Mouse (Mus musculus): ENCODE data around the gene Irak1bp1. TPM values are rescaled to one million over a fixed set of nuclear protein-coding genes. Genes with fewer than 3 reads are reported as not detected.

The Irak1bp1 gene
- total RNA-seq (2021): 10 to 100 TPM; 20.8 to 22.3 TPM
- long read RNA-seq, experiment 1, transcript Irak1bp1-202 (4 exons, 2,158 nt): major isoform, 16 of 18 reads
- long read RNA-seq, experiment 1, partial matches to known transcripts: 0 of 18 reads
- long read RNA-seq, experiment 1, other reads (novel, unspliced or antisense): 2 of 18 reads
- long read RNA-seq, experiment 2, transcript Irak1bp1-202 (4 exons, 2,158 nt): major isoform, 21 of 26 reads
- long read RNA-seq, experiment 2, partial matches to known transcripts: 1 of 26 reads
- long read RNA-seq, experiment 2, other reads (novel, unspliced or antisense): 4 of 26 reads

GRCm38 (mm10) chr9:82829007-82829689, at the start of gene Irak1bp1:
Gene Irak1bp1, plus strand, starts transcription at chr9:82829540.
- DNase-seq (ENCODE audit: low spot score in 2 of 2): no peak
- Histone ChIP-seq H3K4me3 (peak within 1 kb of the TSS; percentile 93), H3K27ac (peak within 1 kb of the TSS; percentile 99)
- no peak for TF ChIP-seq CTCF (conservative IDR thresholded peaks at IDR 0.05)

GRCm38 (mm10) chr9:82788375-82788774, 41.0 kb upstream of the Irak1bp1 start:
- Histone ChIP-seq H3K27ac (no peak overlapping the region), H3K4me3 (no peak overlapping the region)
- DNase-seq (ENCODE audit: low spot score in 2 of 2): no peak
- TF ChIP-seq CTCF (conservative IDR thresholded peaks at IDR 0.05): no peak

GRCm38 (mm10) chr9:82800360-82800759, 29.0 kb upstream of the Irak1bp1 start:
- H3K4me3 ChIP-seq: no peak overlapping the region
- DNase-seq (ENCODE audit: low spot score in 2 of 2): no peak
- H3K27ac ChIP-seq: no peak overlapping the region
- no peak for TF ChIP-seq CTCF (conservative IDR thresholded peaks at IDR 0.05)

- no peak for DNase-seq (ENCODE audit: low spot score in 2 of 2)
- TF ChIP-seq CTCF (conservative IDR thresholded peaks at IDR 0.05): no peak
- Histone ChIP-seq H3K4me3 (no peak overlapping the region), H3K27ac (no peak overlapping the region)
Measured at GRCm38 (mm10) chr9:82807129-82807528, 22.2 kb upstream of the Irak1bp1 start.

GRCm38 (mm10) chr9:82807635-82808034, 21.7 kb upstream of the Irak1bp1 start:
- no peak for TF ChIP-seq CTCF (conservative IDR thresholded peaks at IDR 0.05)
- Histone ChIP-seq H3K27ac (no peak overlapping the region), H3K4me3 (no peak overlapping the region)
- no peak for DNase-seq (ENCODE audit: low spot score in 2 of 2)

- DNase-seq (ENCODE audit: low spot score in 2 of 2): no peak
- no peak overlapping the region for H3K27ac ChIP-seq
- H3K4me3 ChIP-seq: no peak overlapping the region
- no peak for TF ChIP-seq CTCF (conservative IDR thresholded peaks at IDR 0.05)
Measured at GRCm38 (mm10) chr9:82812172-82812963, 17.0 kb upstream of the Irak1bp1 start.

GRCm38 (mm10) chr9:82814536-82814935, 14.8 kb upstream of the Irak1bp1 start:
- Histone ChIP-seq H3K4me3 (no peak overlapping the region), H3K27ac (no peak overlapping the region)
- TF ChIP-seq CTCF (conservative IDR thresholded peaks at IDR 0.05): peak; percentile 87
- DNase-seq (ENCODE audit: low spot score in 2 of 2): peak in 1 of 2 experiments; percentile 17

- no peak overlapping the region for H3K27ac ChIP-seq
- DNase-seq (ENCODE audit: low spot score in 2 of 2): no peak
Measured at GRCm38 (mm10) chr9:82815257-82815785, 14.0 kb upstream of the Irak1bp1 start.

GRCm38 (mm10) chr9:82826426-82826825, 2.9 kb upstream of the Irak1bp1 start:
- Histone ChIP-seq H3K4me3 (no peak overlapping the region), H3K27ac (no peak overlapping the region)
- TF ChIP-seq CTCF (conservative IDR thresholded peaks at IDR 0.05): no peak
- no peak for DNase-seq (ENCODE audit: low spot score in 2 of 2)

More at GRCm38 (mm10) chr9:82815257-82815785, 14.0 kb upstream of the Irak1bp1 start:
- H3K4me3 ChIP-seq: no peak overlapping the region
- TF ChIP-seq CTCF (conservative IDR thresholded peaks at IDR 0.05): no peak

GRCm38 (mm10) chr9:82829693-82830430, 522 bp downstream of the Irak1bp1 start:
- H3K27ac ChIP-seq: peak overlapping the region; percentile 99
- no peak for TF ChIP-seq CTCF (conservative IDR thresholded peaks at IDR 0.05)
- H3K4me3 ChIP-seq: peak overlapping the region; percentile 93
- DNase-seq (ENCODE audit: low spot score in 2 of 2): peak; percentile 91

GRCm38 (mm10) chr9:82831891-82832290, 2.6 kb downstream of the Irak1bp1 start:
- no peak for TF ChIP-seq CTCF (conservative IDR thresholded peaks at IDR 0.05)
- no peak for DNase-seq (ENCODE audit: low spot score in 2 of 2)
- H3K27ac ChIP-seq: no peak overlapping the region
- H3K4me3 ChIP-seq: no peak overlapping the region

GRCm38 (mm10) chr9:82835921-82836320, 6.6 kb downstream of the Irak1bp1 start:
- no peak for DNase-seq (ENCODE audit: low spot score in 2 of 2)
- no peak for TF ChIP-seq CTCF (conservative IDR thresholded peaks at IDR 0.05)
- Histone ChIP-seq H3K4me3 (no peak overlapping the region), H3K27ac (no peak overlapping the region; the same call in 1 of the 2 replicates)
